Mouse (Mus musculus) midbrain, embryonic 10.5 days (tissue): ENCODE data around the gene Vmn2r74. TPM values are rescaled to one million over a fixed set of nuclear protein-coding genes. Genes with fewer than 3 reads are reported as not detected.

Experiments used
- DNase-seq: peaks from one replicate; pipeline ENCODE4 v3.0.0-alpha.2; 2017; ENCODE audit warnings: low spot score
- H3K27ac ChIP-seq: fragments of 300-500 bp; sonication (generic); replicated peaks from 2 replicates; pipeline ENCODE4 v1.5.1; 2016; ENCODE audit warnings: mild to moderate bottlenecking
- H3K27me3 ChIP-seq: fragments of 300-500 bp; sonication (generic); 2 replicates; pipeline ENCODE4 v1.6.1; 2016; ENCODE audit warnings: low read depth, mild to moderate bottlenecking; ENCODE audit not compliant: poor library complexity, severe bottlenecking
- H3K36me3 ChIP-seq: fragments of 300-500 bp; sonication (generic); 2 replicates; pipeline ENCODE4 v1.6.1; 2016; ENCODE audit warnings: mild to moderate bottlenecking, moderate library complexity
- H3K4me1 ChIP-seq: fragments of 300-500 bp; sonication (generic); 2 replicates; pipeline ENCODE4 v1.6.1; 2016
- H3K4me3 ChIP-seq: fragments of 300-500 bp; sonication (generic); 2 replicates; pipeline ENCODE4 v1.5.1; 2016; ENCODE audit warnings: mild to moderate bottlenecking, moderate library complexity
- H3K9me3 ChIP-seq: fragments of 300-500 bp; sonication (generic); replicated peaks from 2 replicates; pipeline ENCODE4 v1.6.1; 2016; ENCODE audit warnings: mild to moderate bottlenecking
- WGBS: fragments of 180-500 bp; shearing (Covaris S2); methylation state at CpG from one replicate; pipeline ENCODE4 v1.1.7; 2016; 5-methylcytosine and 5-hydroxymethylcytosine counted together
- polyA plus RNA-seq: library from polyadenylated mRNA; unstranded; fragments of >200 nt; fragmentation: Nextera tagmentation; extraction: Ambion mirVana; gene quantifications from 2 replicates; pipeline ENCODE4 v1.2.1, GENCODE M21; 2016

Gene Vmn2r74
- polyA plus RNA-seq: not detected in 2 replicates

GRCm38 (mm10) chr7:85961529-85961928, at the start of gene Vmn2r74:
Gene Vmn2r74 (minus strand): TSS chr7:85961629.
- Histone ChIP-seq H3K36me3 (no peaks in the 10 kb centered on the region), H3K27me3 (no peaks in the 10 kb centered on the region), H3K27ac (no peak within 1 kb of the TSS), H3K4me1 (no peaks in the 10 kb centered on the region), H3K9me3 (0 out of 2 replicates have a peak, but pooled peaks cover 3% of the 10 kb centered on the region), H3K4me3 (no peak within 1 kb of the TSS)
- DNase-seq: no peak

- H3K36me3 ChIP-seq: no peaks in the 10 kb centered on the region
- H3K4me1 ChIP-seq: no peaks in the 10 kb centered on the region
- no peak overlapping the region for H3K27ac ChIP-seq
- H3K4me3 ChIP-seq: no peak overlapping the region
- peaks cover 58% of the 10 kb centered on the region for H3K9me3 ChIP-seq
- WGBS: 90% methylated on average over 2 of the region's 2 CpGs
- H3K27me3 ChIP-seq: no peaks in the 10 kb centered on the region
- DNase-seq: no peak
Observed at GRCm38 (mm10) chr7:86007533-86007932, 46.1 kb upstream of the Vmn2r74 start.

Other genes with a start within 250 kb of the Vmn2r74 start
- not detected in 2 replicates for gene Vmn2r72, start 206.5 kb downstream of the Vmn2r74 start, polyA plus RNA-seq
- not detected in 2 replicates for gene Vmn2r73, start 85.4 kb downstream of the Vmn2r74 start, polyA plus RNA-seq
- not detected in 2 replicates for gene Vmn2r75, start 210.1 kb upstream of the Vmn2r74 start, polyA plus RNA-seq